Mouse (Mus musculus): ENCODE results near the gene Tcea3.

- TF ChIP-seq CTCF (IDR thresholded peaks at IDR 0.05) (no peak), EP300 (IDR thresholded peaks at IDR 0.05) (no peak)
These were observed 7.4 kb upstream of the Tcea3 start for GRCm38 (mm10) chr4:136240123-136240522.

Measured in lung, postnatal 0 days (tissue).